Mouse (Mus musculus) megakaryocyte, embryonic 14.5 days (primary cell): ENCODE results near the gene Srsf5.

Experiments used
- FLI1 ChIP-seq: IDR thresholded peaks from 2 replicates; pipeline ENCODE4 v1.6.1; 2012; ENCODE audit warnings: low read length, inconsistent platforms, mixed read lengths
- GATA1 ChIP-seq: IDR thresholded peaks from 3 replicates; pipeline ENCODE4 v1.6.1; 2012; ENCODE audit warnings: mixed read lengths, low read length, inconsistent platforms, borderline replicate concordance

GRCm38 (mm10) chr12:80948202-80948601, 2.9 kb downstream of the Srsf5 start:
- TF ChIP-seq GATA1 (no peak), FLI1 (no peak)
